Mouse (Mus musculus) forebrain, embryonic 12.5 days (tissue): ENCODE data around the gene Efcab6. TPM values are rescaled to one million over a fixed set of nuclear protein-coding genes. Genes with fewer than 3 reads are reported as not detected.

Experiments
- ATAC-seq: fragments of 200-750 bp; cut with Nextera tagmentation; 2 replicates; pipeline ENCODE4 v1.8.0; 2017; ENCODE audit warnings: moderate TSS enrichment; ENCODE audit not compliant: low FRiP score
- H3K27ac ChIP-seq: fragments of 300-500 bp; sonication (generic); 2 replicates; pipeline ENCODE4 v1.5.1; 2016; ENCODE audit warnings: mild to moderate bottlenecking
- H3K27me3 ChIP-seq: fragments of 300-500 bp; sonication (generic); 2 replicates; pipeline ENCODE4 v1.6.1; 2016; ENCODE audit warnings: mild to moderate bottlenecking
- H3K36me3 ChIP-seq: fragments of 300-500 bp; sonication (generic); replicated peaks from 2 replicates; pipeline ENCODE4 v1.6.1; 2016; ENCODE audit warnings: mild to moderate bottlenecking
- H3K4me1 ChIP-seq: fragments of 300-500 bp; sonication (generic); 2 replicates; pipeline ENCODE4 v1.6.1; 2016
- H3K4me2 ChIP-seq: fragments of 300-500 bp; sonication (generic); 2 replicates; pipeline ENCODE4 v1.6.1; 2016; ENCODE audit warnings: mild to moderate bottlenecking, moderate library complexity
- H3K4me3 ChIP-seq: fragments of 300-500 bp; sonication (generic); replicated peaks from 2 replicates; pipeline ENCODE4 v1.5.1; 2016; ENCODE audit warnings: mild to moderate bottlenecking
- H3K9ac ChIP-seq: fragments of 300-500 bp; sonication (generic); 2 replicates; pipeline ENCODE4 v1.6.1; 2016; ENCODE audit warnings: mild to moderate bottlenecking
- H3K9me3 ChIP-seq: fragments of 300-500 bp; sonication (generic); 2 replicates; pipeline ENCODE4 v1.6.1; 2016
- WGBS: fragments of 180-500 bp; shearing (Covaris S2); methylation state at CpG from one replicate; pipeline ENCODE4 v1.1.7; 2016; 5-methylcytosine and 5-hydroxymethylcytosine counted together
- polyA plus RNA-seq: library from polyadenylated mRNA; unstranded; fragments of >200 nt; fragmentation: Nextera tagmentation; extraction: Ambion mirVana; gene quantifications from 2 replicates; pipeline ENCODE4 v1.2.1, GENCODE M21; 2016

Efcab6 gene
- polyA plus RNA-seq, 1 experiment from 2014 or later, result 1.3 TPM

DNA sequence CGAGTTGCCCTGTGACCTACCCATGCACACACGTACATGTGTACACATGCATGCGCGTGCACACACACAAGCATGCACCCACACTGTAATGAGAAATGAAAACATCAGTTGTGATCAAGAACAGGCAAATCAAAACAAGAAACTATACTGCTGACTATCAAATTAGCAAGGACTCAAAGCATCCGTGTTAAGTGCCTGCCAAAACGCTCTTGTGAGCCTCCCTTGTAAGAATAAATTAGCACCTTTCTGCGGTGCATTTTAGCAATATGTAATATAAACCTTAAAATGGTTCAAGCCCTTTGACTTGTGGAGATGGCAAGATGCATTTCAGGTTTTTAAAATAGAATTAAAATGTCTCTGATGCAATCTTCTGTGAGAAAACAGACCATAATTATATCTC lies 108.2 kb downstream of the Efcab6 start:
- Histone ChIP-seq H3K4me3 (no peak overlapping the region), H3K4me1 (peaks cover 2% of the 10 kb centered on the region; the same call in 1 of the 2 replicates), H3K9ac (no peak overlapping the region), H3K4me2 (no peak overlapping the region), H3K9me3 (no peaks in the 10 kb centered on the region), H3K36me3 (no peaks in the 10 kb centered on the region), H3K27me3 (no peaks in the 10 kb centered on the region), H3K27ac (no peak overlapping the region)
- no peak for ATAC-seq
- 82% methylated on average over 7 of the region's 7 CpGs for WGBS

GRCm38 (mm10) chr15:83955948-83956707 lies 109.1 kb downstream of the Efcab6 start:
- WGBS, result 83% methylated on average over 8 of the region's 8 CpGs
- H3K4me3 ChIP-seq, result no peak overlapping the region
- no peak overlapping the region for H3K9ac ChIP-seq
- peaks cover 2% of the 10 kb centered on the region; the same call in 1 of the 2 replicates for H3K4me1 ChIP-seq
- no peaks in the 10 kb centered on the region for H3K27me3 ChIP-seq
- no peak overlapping the region for H3K4me2 ChIP-seq
- no peak overlapping the region for H3K27ac ChIP-seq
- H3K36me3 ChIP-seq, result no peaks in the 10 kb centered on the region
- no peak for ATAC-seq
- H3K9me3 ChIP-seq, result no peaks in the 10 kb centered on the region

GRCm38 (mm10) chr15:83949729-83950491 lies 115.3 kb downstream of the Efcab6 start:
- 66% methylated on average over 16 of the region's 16 CpGs for WGBS
- H3K27me3 ChIP-seq, result no peaks in the 10 kb centered on the region
- no peak for ATAC-seq

GRCm38 (mm10) chr15:83939703-83940102 lies 125.5 kb downstream of the Efcab6 start:
- 63% methylated on average over 5 of the region's 5 CpGs for WGBS
- Histone ChIP-seq H3K36me3 (no peaks in the 10 kb centered on the region), H3K9ac (no peak overlapping the region), H3K4me1 (peaks cover 9% of the 10 kb centered on the region; the same call in 1 of the 2 replicates), H3K4me2 (no peak overlapping the region), H3K4me3 (no peak overlapping the region), H3K27me3 (no peaks in the 10 kb centered on the region), H3K27ac (no peak overlapping the region), H3K9me3 (no peaks in the 10 kb centered on the region)
- no peak for ATAC-seq

More at GRCm38 (mm10) chr15:83949729-83950491, 115.3 kb downstream of the Efcab6 start:
- Histone ChIP-seq H3K4me1 (no peaks in the 10 kb centered on the region), H3K27ac (no peak overlapping the region), H3K9me3 (no peaks in the 10 kb centered on the region), H3K9ac (no peak overlapping the region), H3K4me2 (no peak overlapping the region), H3K36me3 (no peaks in the 10 kb centered on the region), H3K4me3 (no peak overlapping the region)

- ATAC-seq, result no peak
- Histone ChIP-seq H3K27ac (no peak overlapping the region), H3K9me3 (no peaks in the 10 kb centered on the region), H3K4me2 (no peak overlapping the region), H3K4me1 (peaks cover 5% of the 10 kb centered on the region; the same call in 1 of the 2 replicates), H3K27me3 (no peaks in the 10 kb centered on the region), H3K9ac (no peak overlapping the region), H3K4me3 (no peak overlapping the region), H3K36me3 (no peaks in the 10 kb centered on the region)
- 54% methylated on average over 2 of the region's 2 CpGs for WGBS
Measured at GRCm38 (mm10) chr15:83938466-83938865, 126.7 kb downstream of the Efcab6 start.

DNA sequence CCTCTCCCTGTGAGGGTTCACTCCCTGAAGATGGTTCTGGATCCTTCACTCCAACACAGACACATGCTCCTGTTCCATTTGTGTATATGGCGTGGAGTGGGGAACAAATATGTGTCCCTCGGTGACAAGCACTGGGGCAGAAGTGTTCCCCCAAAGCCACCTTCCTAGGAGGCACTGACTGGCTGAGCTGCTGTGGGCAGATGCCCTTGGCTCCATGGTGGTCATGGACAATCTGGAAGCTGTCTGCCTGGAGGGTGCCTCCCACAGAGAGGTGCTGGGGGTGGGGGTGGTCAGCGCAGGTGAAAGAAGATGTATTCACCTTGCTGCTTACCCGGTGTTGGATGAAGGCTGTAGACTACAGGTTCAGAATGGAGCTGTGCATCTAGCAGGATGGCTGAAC lies 128.7 kb downstream of the Efcab6 start:
- Histone ChIP-seq H3K4me2 (no peak overlapping the region), H3K4me1 (peaks cover 5% of the 10 kb centered on the region; the same call in 1 of the 2 replicates), H3K9me3 (no peaks in the 10 kb centered on the region), H3K27me3 (no peaks in the 10 kb centered on the region), H3K9ac (no peak overlapping the region), H3K27ac (no peak overlapping the region), H3K36me3 (no peaks in the 10 kb centered on the region), H3K4me3 (no peak overlapping the region)
- ATAC-seq, result no peak
- WGBS, result 88% methylated on average over 4 of the region's 4 CpGs

- H3K4me1 ChIP-seq, result peaks cover 5% of the 10 kb centered on the region; the same call in 1 of the 2 replicates
- H3K9ac ChIP-seq, result no peak overlapping the region
- no peak overlapping the region for H3K4me2 ChIP-seq
- H3K27ac ChIP-seq, result no peak overlapping the region
- no peak for ATAC-seq
- H3K9me3 ChIP-seq, result no peaks in the 10 kb centered on the region
- H3K4me3 ChIP-seq, result no peak overlapping the region
- no peaks in the 10 kb centered on the region for H3K36me3 ChIP-seq
- 85% methylated on average over 2 of the region's 2 CpGs for WGBS
- H3K27me3 ChIP-seq, result no peaks in the 10 kb centered on the region
Measured at GRCm38 (mm10) chr15:83934816-83935215, 130.4 kb downstream of the Efcab6 start.

GRCm38 (mm10) chr15:83925338-83925737 lies 139.8 kb downstream of the Efcab6 start:
- H3K36me3 ChIP-seq, result no peaks in the 10 kb centered on the region
- no peaks in the 10 kb centered on the region for H3K27me3 ChIP-seq
- 67% methylated on average over 3 of the region's 3 CpGs for WGBS
- no peak overlapping the region for H3K4me3 ChIP-seq
- ATAC-seq, result no peak
- H3K9me3 ChIP-seq, result no peaks in the 10 kb centered on the region
- H3K9ac ChIP-seq, result no peak overlapping the region
- H3K27ac ChIP-seq, result no peak overlapping the region
- no peaks in the 10 kb centered on the region for H3K4me1 ChIP-seq
- H3K4me2 ChIP-seq, result no peak overlapping the region

- Histone ChIP-seq H3K9ac (no peak overlapping the region), H3K4me3 (no peak overlapping the region), H3K9me3 (no peaks in the 10 kb centered on the region), H3K36me3 (no peaks in the 10 kb centered on the region), H3K27me3 (no peaks in the 10 kb centered on the region), H3K4me2 (no peak overlapping the region), H3K27ac (no peak overlapping the region), H3K4me1 (no peaks in the 10 kb centered on the region)
- ATAC-seq, result no peak
- 34% methylated on average over 4 of the region's 4 CpGs for WGBS
Measured at GRCm38 (mm10) chr15:83924656-83925055, 140.5 kb downstream of the Efcab6 start.

GRCm38 (mm10) chr15:83915376-83915775 lies 149.8 kb downstream of the Efcab6 start:
- ATAC-seq, result no peak
- WGBS, result 88% methylated on average over 10 of the region's 10 CpGs
- Histone ChIP-seq H3K36me3 (no peaks in the 10 kb centered on the region), H3K27ac (no peak overlapping the region), H3K9ac (no peak overlapping the region), H3K27me3 (no peaks in the 10 kb centered on the region), H3K4me2 (no peak overlapping the region), H3K9me3 (no peaks in the 10 kb centered on the region), H3K4me1 (no peaks in the 10 kb centered on the region), H3K4me3 (no peak overlapping the region)

- no peak overlapping the region for H3K4me3 ChIP-seq
- no peaks in the 10 kb centered on the region for H3K9me3 ChIP-seq
- H3K27ac ChIP-seq, result no peak overlapping the region
- no peaks in the 10 kb centered on the region for H3K4me1 ChIP-seq
- H3K4me2 ChIP-seq, result no peak overlapping the region
- H3K36me3 ChIP-seq, result no peaks in the 10 kb centered on the region
- no peak overlapping the region; the same call in 1 of the 2 replicates for H3K9ac ChIP-seq
- 92% methylated on average over 14 of the region's 14 CpGs for WGBS
- no peaks in the 10 kb centered on the region for H3K27me3 ChIP-seq
- no peak for ATAC-seq
Measured at GRCm38 (mm10) chr15:83913028-83913714, 152.0 kb downstream of the Efcab6 start.

DNA sequence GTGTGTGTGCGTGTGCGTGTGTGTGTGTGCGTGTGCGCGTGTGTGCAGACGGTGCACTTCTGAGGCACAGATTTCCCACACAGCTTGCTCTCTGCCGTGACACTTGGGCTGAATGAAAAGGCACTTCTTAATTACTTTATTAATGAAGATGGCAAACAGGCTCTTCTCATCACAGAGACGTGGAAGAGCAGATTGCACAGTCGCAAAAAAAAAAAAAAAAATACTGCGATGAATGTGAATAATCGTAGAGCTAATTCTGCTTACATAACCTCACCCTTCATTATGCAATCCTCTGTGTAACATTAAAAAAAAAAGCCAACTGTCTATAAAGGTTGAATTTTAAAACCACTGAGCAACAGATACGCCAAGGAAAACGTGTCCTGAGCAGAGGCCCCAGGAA lies 158.7 kb downstream of the Efcab6 start:
- peaks cover 4% of the 10 kb centered on the region; the same call in 1 of the 2 replicates for H3K4me1 ChIP-seq
- H3K27ac ChIP-seq, result no peak overlapping the region
- WGBS, result 81% methylated on average over 13 of the region's 13 CpGs
- no peak overlapping the region for H3K4me3 ChIP-seq
- no peak overlapping the region for H3K4me2 ChIP-seq
- no peaks in the 10 kb centered on the region for H3K9me3 ChIP-seq
- no peak overlapping the region for H3K9ac ChIP-seq
- no peaks in the 10 kb centered on the region for H3K27me3 ChIP-seq
- H3K36me3 ChIP-seq, result no peaks in the 10 kb centered on the region
- no peak for ATAC-seq
